Mouse (Mus musculus) monocyte, adult 5-6 weeks (primary cell): ENCODE data around the gene Dcaf6. TPM values are rescaled to one million over a fixed set of nuclear protein-coding genes. Genes with fewer than 3 reads are reported as not detected.

ENCODE experiments used
- ATAC-seq: fragments of 153-309, 156-312 bp; replicated peaks from 2 replicates; pipeline ENCODE4 v1.8.0; 2017; ENCODE audit warnings: mild to moderate bottlenecking; ENCODE audit not compliant: low TSS enrichment, insufficient number of reproducible peaks, severe bottlenecking, poor library complexity, low FRiP score
- total RNA-seq: library from RNA; stranded (forward); fragments of 200-1000, 200-491, 200-594 nt; gene quantifications from 3 replicates; pipeline ENCODE4 v1.2.3, GENCODE M21; 2017

Gene Dcaf6
- total RNA-seq, 1 experiment from 2014 or later: 14.3 TPM

DNA sequence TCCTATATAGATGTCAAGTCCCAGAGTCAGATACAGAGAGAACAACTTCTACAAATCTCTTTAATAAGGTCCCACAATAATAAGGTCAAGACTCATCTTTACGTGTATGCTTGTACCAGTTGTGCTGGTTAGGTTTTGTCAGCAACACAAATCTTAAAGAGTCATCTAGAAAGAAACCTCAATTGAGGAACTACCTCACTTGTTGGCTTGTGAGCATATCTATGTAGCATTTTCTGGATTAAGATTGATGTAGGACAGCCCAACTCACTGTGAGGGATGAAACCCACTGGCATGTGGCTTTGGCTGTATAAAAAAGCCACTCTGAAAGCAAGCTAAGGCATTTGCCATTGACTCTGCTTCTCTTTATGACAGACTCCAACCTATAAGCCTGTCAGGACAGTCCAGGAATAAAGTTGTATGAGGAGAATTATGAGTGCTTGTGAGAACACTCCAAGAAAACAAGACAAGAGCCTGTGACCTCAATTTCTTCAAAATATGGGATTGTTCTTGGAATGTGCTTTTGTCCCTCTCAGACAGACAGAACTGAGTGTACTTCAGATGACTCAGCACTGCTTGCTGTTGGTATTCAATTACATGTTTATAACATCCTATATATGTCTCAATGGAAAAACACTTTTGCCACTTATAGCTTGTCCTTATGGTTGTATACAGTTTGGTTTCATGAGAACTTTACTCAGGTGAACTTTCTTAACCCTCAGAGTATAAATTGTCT is 21.8 kb downstream of the Dcaf6 start:
- no peak for ATAC-seq

DNA sequence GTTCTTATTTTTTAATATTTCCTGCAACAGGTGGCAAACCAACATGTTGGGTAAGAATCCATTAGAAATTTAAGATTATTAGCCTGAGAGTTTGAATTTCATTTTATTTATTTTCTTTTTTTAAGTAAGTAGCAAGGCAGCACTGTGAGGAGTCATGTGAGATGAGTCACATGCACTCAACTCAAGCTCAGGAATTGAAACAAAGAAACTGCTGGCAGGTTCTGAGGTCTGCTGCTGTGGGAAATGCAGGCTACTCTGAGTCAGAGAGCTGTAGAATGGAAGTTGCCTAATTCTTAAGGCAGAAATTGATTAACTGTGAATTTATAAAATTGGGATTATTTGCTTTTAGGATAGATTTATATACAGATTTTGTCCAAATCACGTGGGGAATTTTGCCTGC is 27.4 kb downstream of the Dcaf6 start:
- ATAC-seq: no peak

DNA sequence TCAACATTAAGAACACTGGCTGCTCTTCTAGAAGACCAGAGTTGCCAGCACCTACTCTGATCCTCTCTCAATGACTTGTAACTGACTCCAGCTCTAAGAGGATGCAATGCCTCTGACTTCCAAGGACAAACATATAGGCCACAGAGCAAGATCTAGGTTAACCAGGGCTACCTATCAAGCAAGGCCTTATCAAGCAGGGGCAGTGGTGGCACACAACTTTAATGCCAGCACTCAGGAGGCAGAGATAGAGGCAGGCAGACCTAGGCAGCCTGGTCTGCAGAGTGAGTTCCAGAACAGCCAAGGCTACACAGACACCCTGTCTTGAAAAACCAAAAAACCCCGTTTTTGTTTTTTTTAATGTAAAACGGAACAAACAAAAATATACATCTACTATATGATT is 34.0 kb downstream of the Dcaf6 start:
- ATAC-seq: no peak

DNA sequence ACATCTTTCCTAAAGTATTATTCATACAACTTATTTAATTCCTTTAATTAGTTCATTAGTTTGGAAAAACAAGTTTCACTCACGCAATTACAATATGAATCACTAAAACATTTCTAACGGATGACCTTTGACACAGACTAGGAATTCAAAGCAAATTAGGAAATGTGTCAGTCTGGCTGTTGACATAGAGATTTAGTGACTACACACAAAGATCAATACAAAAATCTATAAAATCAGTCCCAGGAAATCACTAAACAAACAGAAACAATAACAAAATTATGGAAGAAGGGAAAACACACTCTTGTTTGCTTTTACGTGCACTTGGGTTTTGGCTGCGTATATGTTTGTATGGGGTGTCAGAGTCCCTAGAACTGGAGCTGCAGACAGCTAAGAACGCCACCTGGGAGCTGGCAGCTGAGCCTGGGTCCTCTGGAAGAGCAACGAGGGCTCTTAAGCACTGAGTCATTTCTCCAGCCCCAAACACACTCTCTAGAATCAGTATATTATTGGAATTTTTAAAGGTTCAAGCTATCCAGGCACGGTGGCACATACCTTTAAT is 38.8 kb downstream of the Dcaf6 start:
- ATAC-seq: no peak

DNA sequence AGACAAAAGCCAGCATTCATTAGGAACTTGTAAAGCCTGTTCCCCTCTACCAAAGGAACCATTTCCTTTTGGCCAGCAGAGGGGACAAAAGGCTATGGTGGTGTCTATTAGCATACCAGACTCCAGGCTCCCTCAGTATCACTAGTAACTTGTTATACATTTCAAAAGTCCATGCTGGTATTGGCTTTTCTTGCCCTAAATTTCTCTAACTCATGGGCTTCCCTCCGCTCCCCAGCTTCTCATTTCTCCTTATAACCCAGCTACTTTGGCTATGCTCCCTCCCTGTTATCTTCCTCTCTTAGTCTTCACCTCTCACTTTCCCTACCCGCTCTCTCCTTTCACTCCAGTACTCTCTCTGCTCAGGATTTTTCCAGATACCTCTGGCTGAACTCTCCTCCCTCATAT is 63.9 kb downstream of the Dcaf6 start:
- ATAC-seq: no peak

DNA sequence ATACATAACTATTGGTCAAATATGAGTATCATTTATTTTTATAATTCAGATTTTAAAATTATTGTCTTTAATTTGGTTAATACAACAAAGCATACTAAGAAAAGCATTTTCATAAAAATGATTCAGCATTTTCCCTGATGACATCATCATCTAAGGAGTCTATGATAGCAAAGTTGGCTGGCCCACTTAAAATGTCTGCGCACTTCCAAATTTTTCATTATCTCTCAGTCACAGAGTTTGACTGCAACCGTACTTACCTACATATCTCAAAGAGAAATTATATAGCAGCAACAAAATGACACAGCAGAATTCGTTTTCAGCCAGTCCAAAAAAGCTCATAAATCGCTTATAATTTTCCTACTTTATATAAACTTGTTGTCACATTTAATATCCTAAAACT is 64.3 kb downstream of the Dcaf6 start:
- ATAC-seq: no peak

DNA sequence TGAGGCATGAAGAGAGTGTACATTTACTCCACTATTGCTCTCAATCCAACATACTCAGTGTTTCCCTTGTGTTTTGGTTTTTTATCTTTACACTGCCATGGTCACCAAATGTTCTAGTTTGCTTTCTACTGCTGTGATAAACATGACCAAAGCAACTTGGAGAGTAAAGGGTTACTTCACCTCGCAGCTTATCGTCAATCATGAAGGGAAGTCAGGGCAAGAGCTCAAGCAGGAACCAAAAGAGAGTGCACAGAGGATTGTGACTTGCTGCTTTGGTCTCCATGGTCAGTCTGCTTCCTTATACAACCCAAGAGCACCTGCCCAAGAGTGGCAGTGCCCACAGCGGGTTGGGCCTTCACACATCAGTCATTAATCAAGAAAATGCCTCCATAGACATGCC is 65.4 kb downstream of the Dcaf6 start:
- no peak for ATAC-seq

DNA sequence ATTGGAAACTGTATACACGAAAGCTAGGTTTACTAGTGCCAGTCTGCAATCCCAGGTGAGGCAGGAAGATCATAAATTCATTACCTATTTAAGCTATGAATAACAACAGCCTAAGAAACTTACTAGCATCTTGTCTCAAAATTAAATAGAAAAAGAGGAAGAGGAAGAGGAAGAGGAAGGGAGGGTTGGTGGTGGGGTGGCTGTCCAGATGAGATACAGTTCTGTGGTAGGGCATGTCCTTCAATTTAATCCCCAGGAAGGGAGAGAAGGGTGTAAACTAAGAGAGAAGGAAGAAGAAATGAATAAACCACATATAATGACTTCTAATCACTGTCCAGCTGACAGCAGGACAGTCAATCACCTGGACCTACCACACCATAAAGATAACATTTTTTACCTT is 67.2 kb downstream of the Dcaf6 start:
- no peak for ATAC-seq

DNA sequence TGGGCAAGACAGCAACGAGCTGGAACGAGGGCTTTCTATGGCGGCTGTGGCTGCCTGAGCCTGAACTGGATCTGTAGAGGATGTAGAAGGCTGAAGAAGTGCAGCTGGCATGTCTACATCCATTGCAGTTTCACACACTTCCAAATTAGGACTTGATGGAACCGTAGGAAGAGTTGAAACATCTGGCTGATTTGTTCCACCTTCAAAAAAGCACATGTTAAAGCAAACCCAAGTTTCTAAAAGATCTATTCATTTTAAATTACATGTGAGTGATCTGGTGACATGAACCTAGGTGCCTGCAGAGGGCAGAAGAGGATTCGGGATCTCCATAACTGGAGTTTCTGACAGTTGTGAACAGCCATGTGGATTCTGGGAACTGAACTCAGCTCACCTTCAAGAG is 71.6 kb downstream of the Dcaf6 start:
- no peak for ATAC-seq

DNA sequence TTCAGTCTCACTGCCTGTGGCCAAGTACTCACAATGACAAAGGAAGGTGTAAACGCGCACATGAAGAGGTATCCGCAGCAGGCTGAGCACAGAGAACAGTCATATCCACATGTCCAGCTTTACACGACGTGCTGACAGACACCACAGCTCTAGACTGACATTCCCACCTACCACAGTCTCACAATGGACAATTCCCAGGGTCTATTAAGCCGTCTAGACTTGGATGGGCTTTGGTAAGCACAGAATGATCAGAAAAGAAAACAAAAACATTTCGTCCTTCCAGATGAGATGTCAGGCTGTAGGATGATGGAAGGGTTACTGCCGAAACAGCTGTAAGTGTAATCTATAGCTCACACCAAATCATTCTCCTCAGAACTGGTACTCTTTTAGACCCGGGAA is 73.8 kb downstream of the Dcaf6 start:
- no peak for ATAC-seq

DNA sequence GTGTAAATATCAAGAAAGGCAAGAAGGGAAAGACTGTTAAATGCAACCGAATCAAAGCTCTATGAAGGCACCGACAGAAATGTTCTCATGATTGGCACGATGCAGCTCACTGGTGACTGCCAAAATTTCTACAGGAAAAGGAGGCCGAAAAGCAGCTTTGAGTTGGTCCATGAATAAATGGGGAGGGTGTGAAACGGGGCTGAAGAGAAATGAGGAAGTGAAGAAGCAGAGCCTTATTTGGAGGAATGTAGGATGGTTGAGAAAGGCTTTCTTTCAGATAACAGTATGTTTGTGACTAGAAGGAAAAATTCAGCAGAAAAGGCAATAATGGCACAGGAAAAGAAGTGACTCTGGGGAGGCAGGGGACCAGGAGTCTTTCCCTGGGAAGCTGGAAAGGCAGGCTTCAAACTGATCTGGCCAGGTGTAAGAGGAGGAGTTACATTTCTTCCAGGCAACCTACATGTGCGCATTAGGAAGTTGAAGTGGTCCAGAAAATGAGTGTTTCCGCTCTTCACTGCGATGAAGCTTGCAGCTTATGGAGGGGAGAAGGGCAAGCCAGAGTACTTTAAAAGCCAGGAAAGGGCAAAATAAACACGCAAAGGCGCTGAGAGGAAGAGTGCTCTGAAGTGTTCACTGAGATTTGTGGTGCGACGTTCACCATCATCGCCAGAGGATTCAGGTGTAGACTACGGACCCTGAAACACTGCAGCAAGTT is 74.3 kb downstream of the Dcaf6 start:
- no peak for ATAC-seq

DNA sequence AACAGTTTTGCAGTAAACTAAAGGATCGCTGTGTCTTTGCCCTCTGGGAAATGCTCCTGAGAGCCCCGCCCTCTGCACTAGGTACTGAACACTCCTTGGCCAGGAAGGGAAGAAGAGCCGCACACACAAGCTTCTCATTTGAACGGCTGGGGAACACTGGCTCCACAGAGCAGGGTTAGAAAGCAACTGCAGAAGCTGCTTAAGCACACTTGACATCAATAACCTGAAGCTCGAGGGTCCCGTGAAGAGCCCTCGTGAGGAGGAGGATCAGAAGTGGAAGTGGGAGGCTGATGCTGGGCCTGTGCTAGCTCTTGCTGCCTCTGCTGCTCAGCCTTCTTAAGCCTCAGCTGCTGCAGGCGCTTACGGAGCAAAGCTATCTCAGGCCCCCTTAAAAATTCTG is 86.4 kb downstream of the Dcaf6 start:
- no peak for ATAC-seq

DNA sequence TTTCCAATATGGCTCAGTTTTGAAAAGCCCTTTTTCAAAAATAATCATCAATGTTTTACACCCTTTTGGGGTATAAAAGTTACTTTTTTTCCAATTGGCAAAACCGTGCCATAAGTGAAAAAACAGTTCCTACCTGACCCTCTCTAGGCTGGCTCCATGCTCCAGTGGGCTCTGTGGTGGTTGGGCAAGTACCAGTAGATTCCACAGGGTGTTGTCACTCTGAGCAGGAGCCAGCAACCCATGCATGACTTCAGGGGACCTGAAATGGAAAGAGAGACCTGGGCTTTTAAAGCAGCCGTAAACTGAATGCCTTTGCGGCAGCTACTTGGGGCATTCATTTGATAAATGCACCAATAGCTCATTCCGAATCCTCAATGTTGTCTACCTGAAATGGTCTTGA is 89.3 kb downstream of the Dcaf6 start:
- no peak for ATAC-seq

DNA sequence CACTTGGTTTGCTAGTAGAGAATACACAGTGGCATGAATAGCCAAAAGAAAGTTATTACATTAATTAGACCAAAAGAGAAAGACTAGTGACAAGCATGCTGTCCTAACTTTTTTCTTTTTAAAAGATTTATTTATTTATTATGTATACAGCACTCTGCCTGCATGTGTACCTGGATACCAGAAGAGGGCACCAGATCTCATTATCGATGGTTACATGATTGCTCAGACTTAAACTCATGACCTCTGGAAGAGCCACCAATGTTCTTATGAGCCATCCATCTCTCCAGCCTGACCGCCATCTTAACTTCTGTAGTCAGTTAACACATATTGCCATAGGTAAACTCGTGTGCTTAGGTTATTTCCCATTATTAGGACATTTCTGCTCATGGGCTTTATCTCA is 95.2 kb downstream of the Dcaf6 start:
- ATAC-seq: no peak

DNA sequence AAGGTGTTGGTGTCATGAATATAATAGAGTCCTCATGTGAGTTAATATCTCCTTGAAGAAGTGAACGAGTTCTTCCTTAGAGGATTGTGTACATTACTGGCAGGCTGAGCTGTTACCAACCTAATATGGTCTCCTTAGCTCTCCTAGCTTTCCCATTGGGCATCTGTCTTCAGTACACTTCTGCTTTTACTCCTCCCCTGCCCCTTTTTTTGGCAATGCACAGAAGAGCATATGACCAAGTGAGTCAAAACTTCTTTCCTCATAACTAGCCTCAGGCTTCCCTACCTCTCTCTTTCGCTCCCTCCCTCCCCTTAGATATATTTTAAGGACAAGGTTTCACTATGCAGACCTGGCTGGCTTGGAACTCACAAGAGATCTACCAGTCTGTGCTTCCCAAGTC is 97.0 kb downstream of the Dcaf6 start:
- no peak for ATAC-seq

DNA sequence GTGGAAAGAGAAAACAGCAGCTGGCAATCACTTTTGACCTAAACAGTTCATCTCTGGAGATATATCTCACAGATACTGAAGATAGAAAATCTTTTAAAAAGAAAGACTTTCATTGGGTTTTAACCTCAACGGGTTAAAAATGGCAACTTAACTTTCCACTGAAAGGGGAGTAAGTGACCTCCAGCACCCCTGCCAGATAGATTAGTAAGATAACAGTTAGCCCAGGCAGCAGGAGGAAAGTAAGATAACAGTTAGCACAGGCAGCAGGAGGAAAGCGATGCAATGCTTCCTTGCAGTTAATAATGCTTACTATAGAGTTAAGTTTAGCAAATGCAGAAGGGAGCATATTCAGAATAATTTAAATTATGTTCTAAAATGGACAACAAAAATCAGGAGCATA is 103.9 kb downstream of the Dcaf6 start:
- no peak for ATAC-seq

DNA sequence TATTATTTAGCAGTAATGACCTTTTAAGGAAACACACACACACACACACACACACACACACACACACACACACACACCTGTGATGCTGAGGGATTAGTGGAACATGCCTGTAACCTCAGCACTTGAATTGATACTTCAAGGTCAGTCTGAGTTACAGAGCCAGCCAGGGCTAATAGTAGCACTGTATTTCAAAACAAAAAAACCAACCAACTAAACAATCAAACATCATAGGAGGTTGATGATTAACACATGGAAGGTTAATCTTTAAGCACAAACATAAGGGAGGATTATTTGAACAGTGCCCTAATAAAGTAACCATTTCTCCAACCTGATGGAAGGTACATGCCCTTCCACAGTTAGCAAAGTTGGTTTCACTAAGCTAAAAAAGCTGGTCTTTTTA is 111.6 kb downstream of the Dcaf6 start:
- no peak for ATAC-seq

DNA sequence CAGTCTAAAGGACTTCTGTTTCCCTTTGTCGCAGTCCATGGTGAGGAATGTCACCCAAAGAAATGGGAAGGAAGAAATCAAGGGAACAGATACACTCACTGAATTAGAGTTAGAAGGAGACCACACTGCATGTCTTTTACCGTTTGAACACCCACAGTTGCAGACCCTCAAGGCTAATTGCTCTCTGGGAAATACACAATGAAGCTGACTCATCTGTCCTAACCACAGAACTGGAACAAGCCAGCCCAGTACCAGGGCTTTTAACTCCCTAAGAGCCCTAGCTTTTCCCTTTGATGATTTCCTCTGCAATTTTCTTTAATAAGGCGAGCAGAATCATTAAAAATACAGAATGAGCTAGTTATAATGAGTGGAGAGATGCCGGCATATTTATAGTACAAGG is 115.8 kb downstream of the Dcaf6 start:
- ATAC-seq: no peak

DNA sequence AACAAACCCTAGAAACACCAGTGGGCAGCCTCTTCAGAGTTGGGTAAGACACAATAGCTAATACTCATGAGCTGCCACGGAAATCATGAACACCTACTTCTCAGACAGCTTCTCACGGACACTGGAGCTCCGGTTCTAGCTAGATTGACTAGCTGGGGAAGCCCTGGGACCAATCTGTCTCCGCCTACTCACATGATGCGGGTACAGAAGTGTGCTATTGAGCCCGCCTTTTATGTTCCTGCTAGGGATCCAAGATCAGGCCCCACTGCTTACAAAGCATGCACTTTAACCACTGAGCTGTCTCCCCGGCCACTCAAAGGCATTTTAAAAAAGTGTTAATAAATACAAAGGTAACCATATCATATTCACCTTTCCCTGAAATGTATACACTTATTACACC is 118.1 kb downstream of the Dcaf6 start:
- ATAC-seq: no peak

DNA sequence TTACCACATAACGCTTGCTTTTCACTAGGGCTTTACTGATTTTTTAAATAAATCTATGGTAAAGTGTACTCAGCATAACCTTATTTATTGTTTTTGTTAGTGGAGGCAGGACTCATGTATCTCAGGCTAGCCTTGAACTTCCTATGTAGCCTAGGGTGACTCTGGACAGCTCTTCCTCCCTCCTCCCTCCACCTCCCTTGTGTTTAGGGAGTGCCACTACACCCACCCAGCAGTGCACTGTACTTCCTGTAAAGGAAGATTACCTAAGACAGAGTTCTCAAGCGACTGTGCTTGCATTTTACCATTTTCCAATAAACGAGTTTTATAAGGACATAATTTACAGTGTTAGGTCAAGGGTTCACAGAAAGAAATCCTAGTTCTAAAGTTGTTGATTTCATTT is 127.5 kb downstream of the Dcaf6 start:
- ATAC-seq: no peak
